Mouse (Mus musculus) lung, adult 2 months (tissue): ENCODE measurements at regions not wholly inside any gene's neighbourhood (a gene's known extent, or its start where the extent isn't known, plus 50 kb on each side); places are given as distances from the start of the nearest gene placed in this dataset.

Experiments used
- DNase-seq: peaks from one replicate; pipeline ENCODE4 v3.0.0; 2022
- H3K4me1 ChIP-seq: fragments of 200-500 bp; 2 replicates; pipeline ENCODE4 v1.6.1; 2011; ENCODE audit warnings: low read length; ENCODE audit not compliant: control insufficient read depth, insufficient read depth
- H3K4me3 ChIP-seq: fragments of 200-500 bp; replicated peaks from 2 replicates; pipeline ENCODE3; 2011; ENCODE audit warnings: low read depth, mild to moderate bottlenecking, control low read depth, low read length; ENCODE audit errors: extremely low read depth
- CTCF ChIP-seq: fragments of 200-500 bp; IDR thresholded peaks from 2 replicates; pipeline ENCODE4 v1.5.1; 2011; ENCODE audit warnings: mild to moderate bottlenecking, low read length, control low read depth; ENCODE audit not compliant: insufficient read depth
- POLR2A ChIP-seq: fragments of 200-500 bp; IDR thresholded peaks from 2 replicates; pipeline ENCODE4 v1.6.1; 2011; ENCODE audit warnings: low read depth, mild to moderate bottlenecking, control low read depth, low read length, borderline replicate concordance; ENCODE audit errors: extremely low read depth
- WGBS: fragments of 180-500 bp; shearing (Covaris S2); methylation state at CpG from one replicate; pipeline ENCODE4 v1.1.7; 2018; 5-methylcytosine and 5-hydroxymethylcytosine counted together

GRCm38 (mm10) chr17:68057264-68057663 lies 53.3 kb upstream of the Arhgap28 start:
- WGBS = 83% methylated on average over 3 of the region's 3 CpGs
- DNase-seq = no peak
- no peak for TF ChIP-seq CTCF
- no peak for TF ChIP-seq POLR2A
- Histone ChIP-seq H3K4me1 (no peaks in the 10 kb centered on the region), H3K4me3 (no peak overlapping the region)

- 80% methylated on average over 3 of the region's 3 CpGs for WGBS
- no peak for DNase-seq
- no peak overlapping the region for H3K4me3 ChIP-seq
- TF ChIP-seq POLR2A (no peak), CTCF (no peak)
- no peaks in the 10 kb centered on the region for H3K4me1 ChIP-seq
Observed at GRCm38 (mm10) chr17:68060455-68060854, 56.5 kb upstream of the Arhgap28 start.

GRCm38 (mm10) chr17:68065751-68066150 lies 61.8 kb upstream of the Arhgap28 start:
- Histone ChIP-seq H3K4me3 (no peak overlapping the region), H3K4me1 (no peaks in the 10 kb centered on the region)
- no peak for TF ChIP-seq POLR2A
- TF ChIP-seq CTCF = no peak
- DNase-seq = no peak
- 78% methylated on average over 9 of the region's 9 CpGs for WGBS

GRCm38 (mm10) chr17:68066204-68066603 lies 62.3 kb upstream of the Arhgap28 start:
- no peak for DNase-seq
- TF ChIP-seq CTCF = no peak
- no peak for TF ChIP-seq POLR2A
- no peaks in the 10 kb centered on the region for H3K4me1 ChIP-seq
- WGBS = 92% methylated on average over 2 of the region's 2 CpGs
- H3K4me3 ChIP-seq = no peak overlapping the region

GRCm38 (mm10) chr17:68069008-68069407 lies 65.1 kb upstream of the Arhgap28 start:
- DNase-seq = no peak

GRCm38 (mm10) chr17:68069484-68069883 lies 65.6 kb upstream of the Arhgap28 start:
- no peak for DNase-seq
- TF ChIP-seq CTCF (no peak), POLR2A (no peak)
- no peaks in the 10 kb centered on the region for H3K4me1 ChIP-seq
- no peak overlapping the region for H3K4me3 ChIP-seq
- 54% methylated on average over 5 of the region's 5 CpGs for WGBS

More at GRCm38 (mm10) chr17:68069008-68069407, 65.1 kb upstream of the Arhgap28 start:
- WGBS = 56% methylated on average over 7 of the region's 7 CpGs
- TF ChIP-seq POLR2A (no peak), CTCF (no peak)
- H3K4me1 ChIP-seq = no peaks in the 10 kb centered on the region
- H3K4me3 ChIP-seq = no peak overlapping the region

- Histone ChIP-seq H3K4me1 (no peaks in the 10 kb centered on the region), H3K4me3 (no peak overlapping the region)
- WGBS = 19% methylated on average over 4 of the region's 4 CpGs
- TF ChIP-seq CTCF (no peak), POLR2A (no peak)
- DNase-seq = no peak
Observed at GRCm38 (mm10) chr17:68071472-68071871, 67.6 kb upstream of the Arhgap28 start.

- no peak for TF ChIP-seq CTCF
- no peak for TF ChIP-seq POLR2A
- H3K4me1 ChIP-seq = no peaks in the 10 kb centered on the region
- no peak for DNase-seq
- 50% methylated on average over 2 of the region's 2 CpGs for WGBS
- H3K4me3 ChIP-seq = no peak overlapping the region
Observed at GRCm38 (mm10) chr17:68075712-68076111, 71.8 kb upstream of the Arhgap28 start.

GRCm38 (mm10) chr17:68078709-68079108 lies 74.8 kb upstream of the Arhgap28 start:
- no peak overlapping the region for H3K4me3 ChIP-seq
- no peak for TF ChIP-seq CTCF
- TF ChIP-seq POLR2A = no peak
- no peak for DNase-seq
- WGBS = 82% methylated on average over 3 of the region's 3 CpGs
- H3K4me1 ChIP-seq = no peaks in the 10 kb centered on the region

- no peak for TF ChIP-seq POLR2A
- WGBS = 92% methylated on average over 2 of the region's 2 CpGs
- Histone ChIP-seq H3K4me1 (no peaks in the 10 kb centered on the region), H3K4me3 (no peak overlapping the region)
- no peak for DNase-seq
Observed at GRCm38 (mm10) chr17:68084446-68084845, 80.5 kb upstream of the Arhgap28 start.
